Mouse (Mus musculus) forelimb bud, embryonic 11.5 days (tissue): ENCODE results near the gene Tradd.
"Not testable (repeated sequence)": the region's sequence is repeated elsewhere in the genome, so short reads cannot be mapped to it uniquely, and the experiment has no call there.

Experiments
- DNase-seq: peaks from one replicate; pipeline ENCODE4 v3.0.0-alpha.2; 2012; ENCODE audit warnings: low read depth, low spot score

The Tradd gene

GRCm38 (mm10) chr8:105251954-105252353, 12.5 kb downstream of the Tradd start:
- no peak for DNase-seq

- no peak for DNase-seq
These were observed 23.4 kb downstream of the Tradd start for GRCm38 (mm10) chr8:105241016-105241415.

GRCm38 (mm10) chr8:105237442-105238142, 26.8 kb downstream of the Tradd start:
- no peak for DNase-seq

DNA sequence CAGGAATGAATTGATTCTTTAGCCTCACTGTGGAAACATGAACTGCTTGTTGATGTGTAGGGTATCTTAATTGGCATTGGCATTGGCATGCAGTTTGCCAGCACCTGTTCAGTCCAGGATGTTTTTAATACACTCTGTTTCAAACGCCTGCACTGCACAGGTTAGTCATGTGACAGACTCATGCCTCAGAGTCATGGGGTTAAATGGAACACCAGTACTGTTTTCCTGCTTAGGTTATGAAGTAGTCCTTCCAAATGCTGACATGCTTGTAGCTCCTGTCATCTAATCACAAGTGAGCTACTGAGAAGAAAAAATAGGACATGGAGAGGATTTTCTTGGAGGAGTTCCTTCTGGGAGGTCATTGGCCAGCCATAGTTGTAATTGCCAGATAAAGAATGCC, 29.2 kb downstream of the Tradd start:
- DNase-seq, result no peak

DNA sequence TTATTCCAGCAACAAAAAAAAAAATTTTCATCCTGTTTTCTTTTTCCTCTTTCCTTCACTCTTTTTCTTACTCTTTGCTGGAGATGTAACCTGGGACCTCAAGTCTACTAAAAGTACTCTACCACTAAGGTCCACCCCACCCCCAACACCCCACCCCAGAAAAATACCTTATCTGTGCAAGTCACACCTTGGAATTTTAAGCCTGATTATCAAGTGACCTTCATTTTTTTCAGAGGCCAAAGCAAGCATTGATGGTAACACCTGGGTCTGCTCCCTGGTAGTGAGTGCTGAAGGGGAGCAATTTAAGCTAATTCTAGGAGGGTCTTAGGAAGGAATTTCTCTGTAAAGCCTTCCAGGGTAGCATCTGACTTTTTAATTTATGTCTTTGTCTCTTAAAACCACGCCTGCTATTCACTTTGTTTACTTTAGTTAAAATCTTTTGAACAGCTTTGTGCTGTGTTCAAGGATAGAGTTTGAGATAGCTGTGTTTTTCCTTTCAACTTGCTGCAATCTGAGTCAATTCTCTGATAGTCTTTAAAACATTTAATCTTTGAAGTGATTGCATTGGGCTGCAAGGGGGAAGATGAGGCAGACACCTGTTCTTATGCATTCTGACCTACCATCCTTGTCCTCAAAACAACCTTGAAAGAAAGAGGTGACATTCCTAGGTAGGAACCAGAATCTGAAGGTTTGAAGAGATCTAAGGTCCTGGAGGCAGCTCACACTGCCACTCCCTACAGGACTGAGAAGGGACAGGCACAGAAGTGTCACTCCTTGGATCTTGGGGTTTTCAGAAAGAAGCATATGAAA, 31.1 kb downstream of the Tradd start:
- no peak for DNase-seq

GRCm38 (mm10) chr8:105232321-105232693, 32.1 kb downstream of the Tradd start:
- DNase-seq, result not testable (repeated sequence)

GRCm38 (mm10) chr8:105231503-105232320, 32.7 kb downstream of the Tradd start:
- no peak for DNase-seq

GRCm38 (mm10) chr8:105225917-105226316, 38.5 kb downstream of the Tradd start:
- no peak for DNase-seq

GRCm38 (mm10) chr8:105225272-105225593, 39.2 kb downstream of the Tradd start:
- DNase-seq, result no peak

- peak; percentile 95 for DNase-seq
These were observed 39.8 kb downstream of the Tradd start, which contains the start of gene D230025D16Rik for GRCm38 (mm10) chr8:105224413-105225271. Gene D230025D16Rik, plus strand, starts transcription at chr8:105225145.

GRCm38 (mm10) chr8:105223850-105224249, 40.6 kb downstream of the Tradd start:
- DNase-seq, result no peak

- peak; percentile 63 for DNase-seq
These were observed 46.4 kb downstream of the Tradd start for GRCm38 (mm10) chr8:105217926-105218522.

- no peak for DNase-seq
These were observed 50.3 kb downstream of the Tradd start for GRCm38 (mm10) chr8:105214104-105214503.

DNA sequence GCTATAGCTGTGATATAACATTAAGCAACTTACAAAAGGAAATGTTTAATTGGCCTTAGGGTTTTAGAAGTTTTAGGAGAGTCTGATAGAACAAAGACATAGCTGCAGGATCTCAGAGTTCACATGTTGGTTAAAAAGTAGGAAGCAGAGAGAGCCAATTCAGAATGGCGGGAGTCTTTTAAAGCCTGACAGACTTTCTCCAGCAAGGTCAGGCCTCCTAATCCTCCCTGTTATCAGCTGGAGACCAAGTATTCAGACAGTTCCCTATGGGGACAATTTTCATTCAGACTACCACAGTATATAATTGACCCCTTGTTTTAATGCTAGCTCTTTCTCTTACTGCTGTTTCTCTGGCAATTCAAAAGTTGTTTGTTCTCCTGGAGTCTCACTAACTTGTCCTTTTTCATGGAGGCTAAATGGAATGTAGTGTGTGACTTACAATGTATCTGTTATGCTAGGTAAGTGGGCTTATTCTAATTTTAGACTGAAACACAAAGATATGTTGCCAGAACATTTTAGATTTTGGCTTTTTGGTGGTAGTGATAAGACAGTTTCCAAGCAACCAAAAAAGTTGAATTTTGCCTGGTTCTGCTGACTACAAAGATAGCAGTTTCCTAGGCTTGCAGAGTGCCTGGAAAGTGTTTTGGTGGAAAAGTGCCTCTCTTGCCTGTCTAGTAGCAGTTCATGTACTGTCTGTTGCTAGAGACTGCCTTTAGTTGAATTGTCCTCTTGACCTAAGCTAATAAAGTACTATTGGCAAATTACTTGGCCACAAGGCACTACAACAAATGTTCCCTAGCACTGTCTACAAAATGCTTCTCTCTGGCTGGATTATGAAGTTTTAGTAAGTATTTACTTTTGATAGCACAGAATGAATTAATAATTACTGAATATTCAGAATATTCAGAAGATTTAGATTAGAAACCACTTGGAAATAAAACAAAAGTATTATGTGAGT, 55.0 kb downstream of the Tradd start:
- no peak for DNase-seq
